Mouse (Mus musculus): ENCODE measurements at regions not wholly inside any gene's neighbourhood (a gene's known extent, or its start where the extent isn't known, plus 50 kb on each side); places are given as distances from the start of the nearest gene placed in this dataset.
"Not testable (repeated sequence)": the region's sequence is repeated elsewhere in the genome, so short reads cannot be mapped to it uniquely, and the experiment has no call there.

GRCm38 (mm10) chr4:53253680-53254079, 94.0 kb upstream of the Abca1 start:
- H3K36me3 ChIP-seq, result no peaks in the 10 kb centered on the region
- peak; percentile 76 for ATAC-seq (ENCODE audit: low FRiP score)

GRCm38 (mm10) chr4:53250325-53250724, 90.6 kb upstream of the Abca1 start:
- no peak overlapping the region for H3K9ac ChIP-seq
- no peaks in the 10 kb centered on the region for H3K9me3 ChIP-seq (replicated peaks)
- 92% methylated on average over 3 of the region's 3 CpGs for WGBS
- no peaks in the 10 kb centered on the region for H3K4me1 ChIP-seq
- no peak for ATAC-seq (ENCODE audit: low FRiP score)
- H3K4me2 ChIP-seq (replicated peaks), result no peak overlapping the region
- H3K4me3 ChIP-seq, result no peak overlapping the region
- H3K36me3 ChIP-seq, result no peaks in the 10 kb centered on the region
- H3K27ac ChIP-seq, result no peak overlapping the region
- no peaks in the 10 kb centered on the region for H3K27me3 ChIP-seq

More at GRCm38 (mm10) chr4:53253680-53254079, 94.0 kb upstream of the Abca1 start:
- no peaks in the 10 kb centered on the region for H3K27me3 ChIP-seq
- H3K4me2 ChIP-seq (replicated peaks), result no peak overlapping the region
- H3K27ac ChIP-seq, result no peak overlapping the region
- H3K4me1 ChIP-seq, result no peaks in the 10 kb centered on the region
- WGBS, result 51% methylated on average over 4 of the region's 4 CpGs
- no peaks in the 10 kb centered on the region for H3K9me3 ChIP-seq (replicated peaks)
- H3K9ac ChIP-seq, result no peak overlapping the region
- no peak overlapping the region for H3K4me3 ChIP-seq

- no peaks in the 10 kb centered on the region for H3K36me3 ChIP-seq
- H3K27ac ChIP-seq, result no peak overlapping the region
- no peak for ATAC-seq (ENCODE audit: low FRiP score)
- no peak overlapping the region for H3K4me2 ChIP-seq (replicated peaks)
- no peak overlapping the region for H3K9ac ChIP-seq
- H3K27me3 ChIP-seq, result no peaks in the 10 kb centered on the region
- H3K4me1 ChIP-seq, result no peaks in the 10 kb centered on the region
- WGBS, result 85% methylated on average over 15 of the region's 15 CpGs
- no peak overlapping the region for H3K4me3 ChIP-seq
- H3K9me3 ChIP-seq (replicated peaks), result no peaks in the 10 kb centered on the region
Measured at GRCm38 (mm10) chr4:53246083-53246747, 86.5 kb upstream of the Abca1 start.

GRCm38 (mm10) chr4:53245553-53245952, 85.9 kb upstream of the Abca1 start:
- 93% methylated on average over 4 of the region's 4 CpGs for WGBS
- no peak overlapping the region for H3K4me3 ChIP-seq

GRCm38 (mm10) chr4:53243473-53243872, 83.8 kb upstream of the Abca1 start:
- H3K27me3 ChIP-seq; H3K36me3 ChIP-seq; H3K27ac ChIP-seq; H3K9me3 ChIP-seq (replicated peaks); H3K4me3 ChIP-seq; H3K4me2 ChIP-seq (replicated peaks); H3K9ac ChIP-seq; H3K4me1 ChIP-seq; ATAC-seq (ENCODE audit: low FRiP score): not testable (repeated sequence)
- WGBS, result 94% methylated on average over 8 of the region's 8 CpGs

More at GRCm38 (mm10) chr4:53245553-53245952, 85.9 kb upstream of the Abca1 start:
- H3K4me1 ChIP-seq, result no peaks in the 10 kb centered on the region
- no peak overlapping the region for H3K9ac ChIP-seq
- no peaks in the 10 kb centered on the region for H3K9me3 ChIP-seq (replicated peaks)
- H3K4me2 ChIP-seq (replicated peaks), result no peak overlapping the region
- no peaks in the 10 kb centered on the region for H3K27me3 ChIP-seq
- no peak overlapping the region for H3K27ac ChIP-seq
- H3K36me3 ChIP-seq, result no peaks in the 10 kb centered on the region
- ATAC-seq (ENCODE audit: low FRiP score), result no peak

- 67% methylated on average over 5 of the region's 5 CpGs for WGBS
- Histone ChIP-seq H3K4me1 (peaks cover 4% of the 10 kb centered on the region), H3K4me3 (no peak overlapping the region), H3K27ac (no peak overlapping the region), H3K36me3 (no peaks in the 10 kb centered on the region), H3K4me2 (replicated peaks) (no peak overlapping the region), H3K9me3 (replicated peaks) (no peaks in the 10 kb centered on the region), H3K9ac (no peak overlapping the region), H3K27me3 (no peaks in the 10 kb centered on the region)
- ATAC-seq (ENCODE audit: low FRiP score), result no peak
Measured at GRCm38 (mm10) chr4:53239856-53240255, 80.2 kb upstream of the Abca1 start.

- Histone ChIP-seq H3K4me3 (no peak overlapping the region), H3K9me3 (replicated peaks) (no peaks in the 10 kb centered on the region), H3K36me3 (no peaks in the 10 kb centered on the region), H3K9ac (no peak overlapping the region), H3K4me2 (replicated peaks) (no peak overlapping the region), H3K27me3 (no peaks in the 10 kb centered on the region), H3K27ac (no peak overlapping the region), H3K4me1 (peaks cover 4% of the 10 kb centered on the region)
- 73% methylated on average over 14 of the region's 14 CpGs for WGBS
- no peak for ATAC-seq (ENCODE audit: low FRiP score)
Measured at GRCm38 (mm10) chr4:53238314-53239259, 78.9 kb upstream of the Abca1 start.

GRCm38 (mm10) chr4:53235870-53236269, 76.2 kb upstream of the Abca1 start:
- H3K36me3 ChIP-seq, result no peaks in the 10 kb centered on the region
- WGBS, result 40% methylated on average over 2 of the region's 2 CpGs
- H3K4me1 ChIP-seq, result peaks cover 4% of the 10 kb centered on the region
- no peak overlapping the region for H3K27ac ChIP-seq
- no peaks in the 10 kb centered on the region for H3K9me3 ChIP-seq (replicated peaks)
- no peak overlapping the region for H3K4me3 ChIP-seq
- H3K27me3 ChIP-seq, result no peaks in the 10 kb centered on the region
- no peak overlapping the region for H3K9ac ChIP-seq
- H3K4me2 ChIP-seq (replicated peaks), result no peak overlapping the region
- no peak for ATAC-seq (ENCODE audit: low FRiP score)

GRCm38 (mm10) chr4:53232436-53232835, 72.7 kb upstream of the Abca1 start:
- no peak overlapping the region for H3K27ac ChIP-seq
- no peak overlapping the region for H3K4me3 ChIP-seq
- WGBS, result 58% methylated on average over 3 of the region's 3 CpGs
- H3K4me2 ChIP-seq (replicated peaks), result no peak overlapping the region
- H3K4me1 ChIP-seq, result peaks cover 8% of the 10 kb centered on the region
- H3K36me3 ChIP-seq, result no peaks in the 10 kb centered on the region
- H3K9ac ChIP-seq, result no peak overlapping the region
- no peaks in the 10 kb centered on the region for H3K9me3 ChIP-seq (replicated peaks)
- no peak for ATAC-seq (ENCODE audit: low FRiP score)
- H3K27me3 ChIP-seq, result no peaks in the 10 kb centered on the region

- no peaks in the 10 kb centered on the region for H3K9me3 ChIP-seq (replicated peaks)
- H3K4me2 ChIP-seq (replicated peaks), result no peak overlapping the region
- WGBS, result 66% methylated on average over 4 of the region's 4 CpGs
- no peak overlapping the region for H3K27ac ChIP-seq
- no peaks in the 10 kb centered on the region for H3K27me3 ChIP-seq
- no peak overlapping the region for H3K4me3 ChIP-seq
- ATAC-seq (ENCODE audit: low FRiP score), result no peak
- no peak overlapping the region for H3K9ac ChIP-seq
- H3K36me3 ChIP-seq, result no peaks in the 10 kb centered on the region
- peaks cover 8% of the 10 kb centered on the region for H3K4me1 ChIP-seq
Measured at GRCm38 (mm10) chr4:53231867-53232266, 72.2 kb upstream of the Abca1 start.

GRCm38 (mm10) chr4:53231046-53231445, 71.4 kb upstream of the Abca1 start:
- ATAC-seq (ENCODE audit: low FRiP score), result no peak
- H3K4me3 ChIP-seq, result no peak overlapping the region
- no peak overlapping the region for H3K9ac ChIP-seq
- H3K4me1 ChIP-seq, result peaks cover 8% of the 10 kb centered on the region
- no peak overlapping the region for H3K4me2 ChIP-seq (replicated peaks)
- H3K27me3 ChIP-seq, result no peaks in the 10 kb centered on the region
- no peaks in the 10 kb centered on the region for H3K9me3 ChIP-seq (replicated peaks)
- H3K27ac ChIP-seq, result no peak overlapping the region
- no peaks in the 10 kb centered on the region for H3K36me3 ChIP-seq
- WGBS, result 93% methylated on average over 2 of the region's 2 CpGs

- no peak for ATAC-seq (ENCODE audit: low FRiP score)
- H3K9ac ChIP-seq, result no peak overlapping the region
- no peaks in the 10 kb centered on the region for H3K27me3 ChIP-seq
- no peak overlapping the region for H3K27ac ChIP-seq
- WGBS, result 52% methylated on average over 4 of the region's 4 CpGs
- H3K36me3 ChIP-seq, result no peaks in the 10 kb centered on the region
- no peak overlapping the region for H3K4me2 ChIP-seq (replicated peaks)
- H3K4me1 ChIP-seq, result 0 out of 2 replicates have a peak, but pooled peaks cover 3% of the 10 kb centered on the region
- H3K4me3 ChIP-seq, result no peak overlapping the region
- no peaks in the 10 kb centered on the region for H3K9me3 ChIP-seq (replicated peaks)
Measured at GRCm38 (mm10) chr4:53228444-53228843, 68.7 kb upstream of the Abca1 start.

Measured in hindbrain, embryonic 12.5 days (tissue).